Mouse (Mus musculus) cerebellum, postnatal 4 days (tissue): ENCODE measurements around the gene Pik3r5.

Experiments used
- DNase-seq, 2 experiments: peaks; one replicate each; pipeline ENCODE4 v3.0.0; 2022; ENCODE audit warnings: low spot score in 2 of 2, mixed read lengths in 1 of 2

Gene Pik3r5

DNA sequence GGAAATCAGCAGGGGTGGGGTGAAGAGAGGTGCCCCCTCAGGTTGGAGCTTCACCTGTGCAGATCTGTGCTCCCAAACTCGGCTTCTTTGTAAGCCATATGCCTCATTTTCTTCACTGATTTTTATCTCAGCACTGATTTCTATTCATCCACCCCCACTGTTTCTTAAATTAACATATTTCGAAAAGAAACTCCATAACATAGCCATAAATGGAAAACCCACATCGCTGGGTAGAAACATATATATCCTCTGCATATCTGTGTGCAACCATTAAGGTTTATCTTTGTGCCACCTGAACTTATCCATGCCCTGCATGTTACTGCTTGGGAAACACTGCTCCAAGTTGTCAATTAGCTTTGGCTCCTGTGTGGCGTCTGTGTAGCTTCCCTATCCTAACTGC lies 94.5 kb downstream of the Pik3r5 start:
- no peak for DNase-seq

DNA sequence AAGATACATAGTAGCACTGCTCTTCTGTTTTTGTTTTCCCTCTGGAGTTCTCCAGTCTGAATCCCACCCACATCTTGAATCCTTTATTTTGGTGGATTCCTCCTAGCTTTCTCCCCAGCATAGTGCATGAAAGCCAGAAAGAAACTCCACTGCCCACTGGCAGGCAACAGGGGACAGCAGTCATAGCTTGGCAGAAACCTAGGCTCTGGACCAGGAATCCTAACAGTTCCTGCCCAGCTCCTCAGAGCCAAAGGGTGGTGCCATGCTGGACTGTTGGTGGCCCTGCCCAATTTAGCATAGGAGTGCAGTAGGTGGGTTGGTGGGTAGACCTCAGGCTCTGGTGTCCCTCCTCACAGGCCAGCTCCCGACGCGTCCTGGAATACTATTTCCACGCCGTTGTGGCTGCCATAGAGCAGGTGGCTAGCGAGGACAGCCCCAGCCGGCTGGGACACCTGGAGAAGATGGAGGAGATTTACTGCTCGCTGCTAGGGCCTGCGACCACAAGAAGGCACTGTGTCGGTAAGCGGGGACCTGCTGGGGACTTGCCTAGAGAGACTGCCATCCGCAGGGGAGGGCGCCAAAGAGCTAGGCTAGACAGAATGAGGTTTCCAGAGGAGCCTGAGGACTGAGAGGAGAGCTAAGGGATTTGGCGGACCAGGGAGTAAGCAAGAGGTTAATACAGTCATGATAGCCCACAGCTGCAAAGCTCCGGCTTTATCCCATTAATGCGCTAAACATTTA lies 99.3 kb downstream of the Pik3r5 start:
- peak in 1 of 2 experiments; percentile 28 for DNase-seq

DNA sequence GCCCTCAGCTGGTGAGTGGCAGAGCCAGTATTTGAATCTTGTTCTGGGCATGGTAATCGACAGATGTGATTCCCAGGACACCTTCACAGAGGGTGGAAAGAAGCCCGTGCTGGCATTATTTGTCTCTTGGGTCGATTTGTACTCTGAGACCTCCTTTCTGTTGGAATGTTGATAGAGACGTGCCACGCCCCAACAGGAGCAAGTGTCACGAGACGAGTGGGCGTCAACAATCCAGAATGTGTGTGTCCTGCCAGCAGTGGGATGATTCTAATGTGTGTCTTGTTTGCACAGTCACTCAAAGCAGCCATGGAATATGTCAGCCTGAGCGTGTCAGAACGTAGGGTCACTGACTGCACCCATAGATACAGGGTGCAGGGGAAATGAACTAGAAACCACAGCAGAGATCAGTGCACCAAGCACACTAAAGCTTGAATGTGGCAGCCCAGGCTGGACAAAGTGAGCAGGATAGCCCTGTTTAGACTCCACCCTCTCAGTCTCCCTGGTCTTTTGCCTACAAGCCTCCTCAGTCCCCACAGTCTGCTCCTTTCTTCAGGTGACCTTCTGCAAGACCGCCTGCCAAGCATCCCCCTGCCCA lies 100.1 kb downstream of the Pik3r5 start:
- DNase-seq: no peak

DNA sequence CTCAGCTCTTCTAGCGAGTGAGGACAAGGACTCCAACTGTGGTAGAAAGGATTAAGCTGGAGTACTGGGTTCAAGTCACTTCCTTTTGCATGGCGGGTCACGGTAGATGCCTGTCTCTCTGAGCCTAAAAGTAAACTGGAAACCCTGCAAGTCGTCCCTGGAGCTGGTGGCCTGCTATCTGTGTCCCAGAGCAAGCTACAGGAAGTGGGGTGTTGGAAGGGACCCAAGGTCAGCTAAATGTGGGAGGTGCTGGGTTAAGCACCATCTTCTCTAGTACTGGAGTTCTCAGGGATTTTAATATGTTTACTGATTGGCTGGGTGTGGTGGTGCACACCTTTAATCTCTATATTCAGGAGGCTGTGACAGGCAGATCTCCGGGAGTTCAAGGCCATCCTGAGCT lies 100.9 kb downstream of the Pik3r5 start:
- no peak for DNase-seq

DNA sequence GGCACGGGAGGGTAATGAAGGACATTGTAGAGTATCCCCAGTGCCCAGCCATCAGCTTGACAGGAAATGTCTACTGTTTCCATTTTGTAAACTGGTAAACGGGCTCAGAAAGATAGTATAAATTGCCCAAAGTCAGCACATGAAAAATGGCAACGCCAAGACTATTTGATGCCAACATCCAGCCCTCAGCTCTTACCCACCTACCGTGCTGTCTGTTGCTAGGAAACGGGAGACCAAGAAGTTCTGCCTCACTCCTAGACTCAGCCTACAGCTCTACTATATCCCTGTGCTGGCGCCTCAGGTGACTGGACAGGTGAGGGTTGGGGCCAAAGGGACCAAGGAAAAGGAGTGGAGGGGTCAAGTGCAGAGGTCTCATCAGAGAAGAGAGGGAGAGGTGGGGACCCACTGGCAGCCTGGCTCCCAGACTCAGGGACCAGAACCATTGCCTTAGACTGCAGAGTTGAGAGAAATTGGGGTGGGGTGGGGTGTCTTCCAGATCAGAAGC lies 102.1 kb downstream of the Pik3r5 start:
- no peak for DNase-seq

DNA sequence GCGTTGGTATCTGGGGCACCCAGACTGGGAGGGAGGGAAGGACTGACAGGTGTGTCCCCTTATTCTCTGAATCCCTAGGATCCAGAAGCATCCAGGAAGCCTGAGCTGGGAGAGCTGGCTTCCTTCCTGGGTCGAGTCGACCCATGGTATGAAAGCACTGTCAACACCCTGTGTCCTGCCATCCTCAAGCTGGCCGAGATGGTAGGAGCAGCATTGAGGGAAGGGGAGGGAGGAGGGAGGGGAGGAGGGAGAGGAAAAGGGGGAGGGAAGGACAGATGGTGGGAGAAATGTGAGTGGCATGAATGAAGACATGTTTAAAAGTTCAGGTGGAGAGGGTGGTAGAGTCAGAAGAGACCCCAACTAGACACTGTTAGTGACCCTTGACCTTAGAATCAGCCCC lies 104.1 kb downstream of the Pik3r5 start:
- DNase-seq: no peak

DNA sequence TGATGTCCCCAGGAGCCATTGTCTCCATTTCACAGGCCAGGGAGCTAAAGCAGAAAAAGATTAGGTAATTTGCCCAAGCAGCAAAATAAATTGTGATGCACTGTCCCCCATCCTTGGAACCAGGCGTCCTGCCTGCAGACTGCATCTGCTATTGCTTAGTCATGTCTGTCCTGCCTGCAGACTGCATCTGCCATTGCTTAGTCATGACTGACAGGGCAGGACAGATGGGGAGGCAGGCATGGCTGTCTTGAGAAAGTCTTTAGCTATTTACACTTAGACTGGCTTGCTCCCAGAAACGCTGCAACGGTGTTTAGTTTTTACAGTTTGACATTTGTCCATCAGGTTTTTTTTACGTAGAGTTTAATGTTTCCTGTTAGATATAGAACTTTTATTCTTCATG lies 104.5 kb downstream of the Pik3r5 start:
- DNase-seq: no peak

DNA sequence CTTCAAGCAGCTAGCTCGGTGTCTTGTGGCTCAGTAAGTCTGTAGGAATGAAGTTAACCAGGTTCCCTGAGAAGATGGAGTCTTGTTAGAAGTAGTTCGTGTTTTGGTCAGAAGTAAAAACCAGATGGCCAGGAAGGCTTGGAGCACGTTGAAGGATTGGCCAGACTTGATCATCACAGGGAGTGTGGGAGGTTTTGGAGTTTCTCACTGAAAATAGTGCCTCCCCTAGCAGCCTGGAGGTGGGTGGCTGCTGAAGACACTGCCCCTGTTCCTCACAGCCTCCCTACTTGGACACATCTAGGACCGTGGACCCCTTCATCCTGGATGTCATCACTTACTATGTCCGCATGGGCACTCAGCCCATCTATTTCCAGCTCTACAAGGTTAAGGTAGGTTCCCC lies 107.7 kb downstream of the Pik3r5 start:
- DNase-seq: no peak

DNA sequence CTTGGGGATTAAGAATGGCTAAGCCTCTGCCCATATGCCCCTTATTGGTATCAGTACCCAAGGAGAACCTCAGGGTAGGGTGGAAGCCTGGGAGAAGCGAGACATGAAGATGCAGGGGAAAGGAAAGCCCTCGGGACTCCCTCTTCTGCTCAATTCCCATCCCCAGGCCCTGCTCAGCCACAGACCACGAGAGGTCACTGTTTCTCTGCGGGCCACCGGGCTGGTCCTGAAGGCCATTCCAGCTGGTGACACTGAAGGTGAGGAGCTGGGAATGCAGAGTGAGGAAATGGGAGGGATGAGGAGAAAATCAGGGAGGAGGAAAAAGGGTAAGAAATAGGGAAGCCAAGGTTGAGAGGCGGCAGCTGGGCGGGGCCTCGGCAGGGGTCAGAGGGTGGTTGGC lies 112.6 kb downstream of the Pik3r5 start:
- DNase-seq: peak in 1 of 2 experiments; percentile 23

DNA sequence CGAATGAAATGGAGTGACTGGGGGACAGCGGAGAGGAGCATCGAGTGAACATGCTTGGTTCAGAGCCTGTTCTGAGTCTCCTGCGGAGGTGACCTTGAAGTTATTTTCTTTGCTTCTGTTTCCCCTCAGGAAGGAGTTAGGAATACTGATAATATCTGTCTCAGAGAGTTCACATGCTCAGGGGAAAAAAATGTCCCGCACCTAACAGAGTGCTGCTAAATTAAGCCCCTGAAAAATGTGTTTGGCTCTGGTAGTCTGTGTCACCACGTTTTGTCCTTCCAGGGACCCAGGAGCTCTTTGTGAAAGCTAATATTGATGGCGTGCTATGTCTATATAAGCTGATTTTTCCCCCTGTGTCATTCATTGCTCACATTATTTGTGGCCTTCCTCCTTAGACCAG lies 113.3 kb downstream of the Pik3r5 start:
- no peak for DNase-seq

DNA sequence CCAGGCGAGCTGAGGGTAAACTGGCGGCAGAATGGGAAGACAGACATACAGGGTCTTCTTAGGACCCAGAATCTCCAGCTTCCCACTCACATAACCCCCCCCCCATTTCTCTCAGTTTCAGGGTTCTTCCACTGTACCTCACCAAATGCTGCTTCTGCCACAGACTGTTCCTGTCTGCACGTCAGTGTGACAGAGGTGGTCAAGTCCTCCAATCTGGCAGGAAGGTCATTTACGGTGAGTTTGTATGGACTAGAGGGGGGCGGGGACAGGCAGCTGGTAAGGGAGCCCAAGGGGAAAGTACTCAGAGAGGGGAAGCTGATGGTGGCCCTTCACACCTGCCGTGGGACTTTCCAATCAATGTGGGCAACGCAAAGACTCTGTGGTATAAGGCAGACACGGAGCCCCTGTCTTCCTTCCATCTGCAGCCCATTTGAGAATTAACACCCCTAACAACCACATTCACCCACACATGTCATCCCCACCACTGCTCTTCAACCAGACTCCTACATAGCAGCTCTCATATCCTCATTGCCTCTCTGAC lies 113.8 kb downstream of the Pik3r5 start:
- no peak for DNase-seq
